Mouse (Mus musculus): ENCODE measurements around the gene Csde1. TPM values are rescaled to one million over a fixed set of nuclear protein-coding genes. Genes with fewer than 3 reads are reported as not detected.

Csde1 gene
- total and polyA plus RNA-seq, 3 experiments: 65.3 to 591 (median 515) TPM

DNA sequence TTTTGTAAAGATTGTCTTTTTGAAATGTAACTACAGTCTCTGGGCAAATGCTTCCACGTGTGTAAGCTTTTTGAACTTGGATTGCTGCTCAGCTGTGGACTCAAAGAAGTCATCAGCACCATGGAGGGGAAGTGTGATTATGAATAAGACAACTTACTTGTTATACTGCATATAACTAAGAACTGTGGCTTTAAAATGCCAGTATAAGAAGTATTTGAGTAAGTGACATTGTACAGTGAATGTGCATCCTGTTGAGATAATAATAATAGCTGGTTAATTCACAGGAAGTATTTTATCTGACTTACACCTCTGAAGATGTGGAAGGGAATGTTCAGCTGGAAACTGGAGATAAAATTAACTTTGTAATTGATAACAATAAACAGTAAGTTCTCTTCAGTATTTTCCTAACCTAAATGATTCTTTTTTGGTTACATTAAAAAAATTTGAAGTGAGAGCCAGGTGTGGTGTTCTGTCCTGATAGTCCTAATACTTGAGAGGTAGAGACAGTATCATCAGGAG is 20.7 kb downstream of the Csde1 start:
- no peak overlapping the region for H3K4me3 ChIP-seq
- no peak for TF ChIP-seq EP300 (IDR thresholded peaks at IDR 0.05; ENCODE audit: insufficient read depth, low read depth, low read length)
- no peak for TF ChIP-seq POLR2A (IDR thresholded peaks at IDR 0.05; ENCODE audit: insufficient read depth, low read depth, low read length)
- TF ChIP-seq CTCF (IDR thresholded peaks at IDR 0.05): no peak
- no peak overlapping the region for H3K9ac ChIP-seq (ENCODE audit: low read depth, low read length)
- intact Hi-C loops (cut with DNase I): no loop called here
- no peak for DNase-seq
- peaks cover 1% of the 10 kb centered on the region; the same call in 1 of the 2 replicates for H3K79me2 ChIP-seq (replicated peaks; ENCODE audit: control insufficient read depth, insufficient read depth, low read length)
- no peaks in the 10 kb centered on the region for H3K27me3 ChIP-seq (ENCODE audit: control insufficient read depth, insufficient read depth, low read length)
- peaks cover 19% of the 10 kb centered on the region for H3K36me3 ChIP-seq (ENCODE audit: control insufficient read depth, insufficient read depth, low read length)
- H3K4me1 ChIP-seq (ENCODE audit: control insufficient read depth, insufficient read depth, low read length): no peaks in the 10 kb centered on the region; the same call in 1 of the 2 replicates
- WGBS: 54% methylated on average over 1 of the region's 1 CpGs
- H3K27ac ChIP-seq: no peak overlapping the region

DNA sequence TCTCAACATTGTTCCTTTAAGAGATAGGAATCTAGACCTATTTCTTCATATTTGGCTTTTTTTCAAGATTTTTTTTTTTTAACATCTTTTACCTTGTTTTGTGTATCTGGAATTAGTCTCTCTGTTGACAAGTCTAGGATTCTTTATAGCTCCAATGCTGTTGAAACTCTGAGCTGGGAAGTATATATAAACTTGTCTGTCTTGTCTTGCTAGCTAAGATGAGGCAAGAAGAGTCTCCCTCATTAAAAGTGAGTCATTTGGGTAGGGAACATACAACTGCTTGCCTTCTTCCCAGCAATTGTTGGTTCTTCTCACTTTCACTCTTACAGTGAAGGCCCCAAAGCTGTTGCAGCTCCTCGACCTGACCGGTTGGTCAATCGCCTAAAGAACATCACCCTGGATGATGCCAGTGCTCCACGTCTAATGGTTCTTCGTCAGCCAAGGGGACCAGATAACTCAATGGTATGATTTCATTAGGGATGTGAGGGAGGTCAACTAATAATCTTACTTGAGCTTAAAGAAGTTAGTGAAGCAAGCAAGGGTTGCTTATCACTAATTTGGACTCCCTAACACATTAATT is 35.9 kb downstream of the Csde1 start:
- DNase-seq: no peak
- no peak overlapping the region for H3K4me3 ChIP-seq
- peaks cover 2% of the 10 kb centered on the region for H3K4me1 ChIP-seq (ENCODE audit: control insufficient read depth, insufficient read depth, low read length)
- H3K9ac ChIP-seq (ENCODE audit: low read depth, low read length): no peak overlapping the region
- intact Hi-C loops (cut with DNase I): no loop called here
- TF ChIP-seq CTCF (IDR thresholded peaks at IDR 0.05) (no peak), EP300 (IDR thresholded peaks at IDR 0.05; ENCODE audit: insufficient read depth, low read depth, low read length) (no peak), POLR2A (IDR thresholded peaks at IDR 0.05; ENCODE audit: insufficient read depth, low read depth, low read length) (no peak)
- H3K79me2 ChIP-seq (replicated peaks; ENCODE audit: control insufficient read depth, insufficient read depth, low read length): no peaks in the 10 kb centered on the region
- 81% methylated on average over 5 of the region's 5 CpGs for WGBS
- peaks cover 13% of the 10 kb centered on the region for H3K36me3 ChIP-seq (ENCODE audit: control insufficient read depth, insufficient read depth, low read length)
- no peaks in the 10 kb centered on the region for H3K27me3 ChIP-seq (ENCODE audit: control insufficient read depth, insufficient read depth, low read length)
- no peak overlapping the region for H3K27ac ChIP-seq

DNA sequence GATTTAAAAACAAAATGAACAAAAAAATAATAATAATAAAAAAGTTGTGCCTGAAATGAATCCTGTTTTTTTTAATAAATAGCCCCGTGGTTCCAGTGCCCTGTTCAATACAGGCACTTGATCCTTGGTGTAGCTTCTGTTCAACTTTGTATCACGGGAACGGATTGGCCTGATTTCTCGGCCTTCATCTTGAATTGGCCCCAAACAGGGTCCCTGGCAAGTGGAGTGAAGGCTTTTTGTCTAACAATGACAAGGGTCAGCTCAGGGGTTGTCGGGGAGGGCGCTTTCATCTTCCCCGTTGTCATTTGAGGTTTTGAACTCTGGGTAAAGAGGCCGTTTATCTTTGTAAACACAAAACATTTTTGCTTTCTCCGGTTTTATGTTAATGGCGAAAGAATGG is 37.5 kb downstream of the Csde1 start:
- no peak for DNase-seq
- TF ChIP-seq EP300 (IDR thresholded peaks at IDR 0.05; ENCODE audit: insufficient read depth, low read depth, low read length): no peak
- no peak for TF ChIP-seq CTCF (IDR thresholded peaks at IDR 0.05)
- no peak for TF ChIP-seq POLR2A (IDR thresholded peaks at IDR 0.05; ENCODE audit: insufficient read depth, low read depth, low read length)
- peaks cover 13% of the 10 kb centered on the region for H3K36me3 ChIP-seq (ENCODE audit: control insufficient read depth, insufficient read depth, low read length)
- H3K4me1 ChIP-seq (ENCODE audit: control insufficient read depth, insufficient read depth, low read length): peaks cover 2% of the 10 kb centered on the region
- no peaks in the 10 kb centered on the region for H3K79me2 ChIP-seq (replicated peaks; ENCODE audit: control insufficient read depth, insufficient read depth, low read length)
- H3K27me3 ChIP-seq (ENCODE audit: control insufficient read depth, insufficient read depth, low read length): no peaks in the 10 kb centered on the region
- intact Hi-C loops (cut with DNase I): loop anchor here (1.0 to 2.0 kb wide), 4 partner anchors 37 to 113 kb away; partner anchors contain the start of genes Bcas2, Csde1 and Dennd2c
- 4% methylated on average over 10 of the region's 10 CpGs for WGBS
- H3K9ac ChIP-seq (ENCODE audit: low read depth, low read length): peak overlapping the region; percentile 41
- H3K27ac ChIP-seq: peak overlapping the region; percentile 95
- peak overlapping the region; percentile 90 for H3K4me3 ChIP-seq

DNA sequence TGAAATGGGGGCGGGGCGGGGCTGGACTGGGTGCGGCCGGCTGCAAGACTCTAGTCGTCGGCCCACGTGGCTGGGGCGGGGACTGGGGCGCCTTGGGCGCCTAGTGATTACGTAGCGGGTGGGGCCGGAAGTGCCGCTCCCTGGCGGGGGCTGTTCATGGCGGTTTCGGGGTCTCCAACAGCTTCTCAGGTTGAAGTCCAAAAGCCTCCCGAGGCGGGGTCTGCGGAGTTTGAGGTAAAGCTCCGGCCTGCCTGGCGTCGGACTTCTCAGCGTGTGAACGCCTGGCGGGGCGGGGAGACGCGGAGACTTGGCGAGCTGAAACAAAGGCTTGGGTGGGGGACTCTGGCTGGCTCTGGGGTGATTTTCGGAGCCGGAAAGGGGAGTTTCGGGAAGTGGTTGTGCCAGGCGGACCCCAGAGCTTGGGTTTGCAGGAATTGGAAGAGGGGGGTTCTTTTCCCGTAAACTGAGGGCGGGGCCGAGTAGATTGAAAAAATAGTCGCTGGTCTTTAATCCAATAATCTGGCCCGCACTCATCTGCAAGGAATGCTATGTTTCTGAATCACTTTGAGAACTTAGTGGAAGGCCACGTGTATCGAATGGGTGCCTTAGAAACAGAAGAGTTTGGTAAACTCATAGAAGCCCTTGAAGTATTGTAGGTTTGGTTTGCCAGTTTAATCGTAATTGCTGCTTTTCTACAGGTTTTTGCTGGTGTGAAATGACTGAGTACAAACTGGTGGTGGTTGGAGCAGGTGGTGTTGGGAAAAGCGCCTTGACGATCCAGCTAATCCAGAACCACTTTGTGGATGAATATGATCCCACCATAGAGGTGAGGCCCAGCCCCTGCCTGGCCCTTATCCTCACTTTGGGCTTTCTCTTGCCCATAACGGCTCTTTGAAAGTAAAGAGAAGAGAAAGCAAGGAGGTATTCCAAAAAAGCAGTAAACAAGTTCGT is 38.3 kb downstream of the Csde1 start, which contains the start of gene Nras:
Nras (plus strand) TSS at position 79 of the 951 bp plus-strand sequence.
- peak within 1 kb of the TSS; percentile 91 for H3K9ac ChIP-seq (ENCODE audit: low read depth, low read length)
- TF ChIP-seq POLR2A (IDR thresholded peaks at IDR 0.05; ENCODE audit: insufficient read depth, low read depth, low read length) (peak; percentile 65), EP300 (IDR thresholded peaks at IDR 0.05; ENCODE audit: insufficient read depth, low read depth, low read length) (0 out of 2 replicates have a peak, but pooled peaks have one; percentile 43), CTCF (IDR thresholded peaks at IDR 0.05) (no peak)
- intact Hi-C loops (cut with DNase I): loop anchor here (1.0 to 2.0 kb wide), 4 partner anchors 38 to 112 kb away; partner anchors contain the start of genes Bcas2, Csde1 and Dennd2c
- WGBS: 1% methylated on average over 46 of the region's 46 CpGs
- H3K36me3 ChIP-seq (ENCODE audit: control insufficient read depth, insufficient read depth, low read length): peaks cover 20% of the 10 kb centered on the region
- DNase-seq: peak; percentile 95 to 97
- H3K79me2 ChIP-seq (replicated peaks; ENCODE audit: control insufficient read depth, insufficient read depth, low read length): no peaks in the 10 kb centered on the region
- peak within 1 kb of the TSS; percentile 90 for H3K4me3 ChIP-seq
- H3K27ac ChIP-seq: peak within 1 kb of the TSS; percentile 95
- peaks cover 2% of the 10 kb centered on the region for H3K4me1 ChIP-seq (ENCODE audit: control insufficient read depth, insufficient read depth, low read length)
- no peaks in the 10 kb centered on the region for H3K27me3 ChIP-seq (ENCODE audit: control insufficient read depth, insufficient read depth, low read length)

DNA sequence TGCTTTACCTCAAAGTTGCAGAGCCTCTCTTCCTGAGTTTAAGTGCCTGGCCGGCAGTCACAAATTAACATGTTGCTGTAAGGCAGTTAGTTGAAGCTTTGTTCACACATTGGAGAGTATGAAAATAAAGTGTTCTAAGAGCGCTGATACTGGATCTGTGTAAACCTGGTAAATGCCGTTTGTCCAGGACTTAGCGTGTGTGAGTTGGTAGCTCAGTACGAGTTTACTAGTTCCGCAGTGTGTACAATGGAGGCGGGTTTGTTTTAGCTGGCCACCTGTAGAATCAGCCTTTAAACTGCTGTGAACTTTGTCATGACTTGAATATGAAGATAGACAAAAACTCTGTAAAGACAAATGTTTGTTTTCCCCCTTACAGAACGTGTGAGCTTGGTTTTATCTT is 46.7 kb downstream of the Csde1 start:
- Histone ChIP-seq H3K4me1 (ENCODE audit: control insufficient read depth, insufficient read depth, low read length) (no peaks in the 10 kb centered on the region), H3K36me3 (ENCODE audit: control insufficient read depth, insufficient read depth, low read length) (peaks cover 14% of the 10 kb centered on the region), H3K27ac (no peak overlapping the region), H3K4me3 (no peak overlapping the region), H3K79me2 (replicated peaks; ENCODE audit: control insufficient read depth, insufficient read depth, low read length) (no peaks in the 10 kb centered on the region), H3K9ac (ENCODE audit: low read depth, low read length) (no peak overlapping the region), H3K27me3 (ENCODE audit: control insufficient read depth, insufficient read depth, low read length) (no peaks in the 10 kb centered on the region)
- 89% methylated on average over 8 of the region's 8 CpGs for WGBS
- intact Hi-C loops (cut with DNase I): no loop called here
- no peak for DNase-seq
- no peak for TF ChIP-seq CTCF (IDR thresholded peaks at IDR 0.05)
- no peak for TF ChIP-seq EP300 (IDR thresholded peaks at IDR 0.05; ENCODE audit: insufficient read depth, low read depth, low read length)
- TF ChIP-seq POLR2A (IDR thresholded peaks at IDR 0.05; ENCODE audit: insufficient read depth, low read depth, low read length): no peak
